Mouse (Mus musculus) stomach, postnatal 0 days (tissue): Measurements from ENCODE around the gene Nhsl2.

Source experiments
- CTCF ChIP-seq: IDR thresholded peaks from 2 replicates; pipeline ENCODE4 v1.5.1; 2016; ENCODE audit warnings: antibody characterized with exemption, low read depth, mild to moderate bottlenecking, moderate library complexity
- EP300 ChIP-seq: optimal IDR thresholded peaks from 2 replicates; pipeline ENCODE3; 2016; ENCODE audit warnings: antibody characterized with exemption

GRCm38 (mm10) chrX:102053371-102053770 lies 204.2 kb downstream of the Nhsl2 start:
- TF ChIP-seq EP300 (no peak), CTCF (no peak)
